Mouse (Mus musculus): ENCODE results near the gene Lcmt1.

The Lcmt1 gene

DNA sequence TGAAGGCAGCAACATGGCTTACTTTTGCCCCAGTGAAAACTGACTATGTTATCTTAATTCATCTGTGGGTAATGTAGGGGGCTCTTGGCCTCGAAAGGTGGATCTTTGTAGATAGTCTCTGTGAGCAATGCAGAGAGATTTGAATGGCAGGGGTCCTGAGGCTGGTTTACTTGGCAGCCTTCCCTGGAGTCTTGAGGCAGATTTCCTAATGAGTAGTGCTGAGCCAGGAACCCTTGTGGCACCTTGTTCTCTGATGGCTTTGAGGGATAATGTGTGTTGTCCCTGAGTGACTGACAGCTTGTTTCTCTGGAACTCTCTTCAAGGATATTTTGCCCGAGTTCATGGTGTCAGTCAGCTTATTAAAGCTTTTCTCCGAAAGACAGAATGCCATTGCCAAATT, 31.5 kb downstream of the Lcmt1 start:
- no peak for DNase-seq

DNA sequence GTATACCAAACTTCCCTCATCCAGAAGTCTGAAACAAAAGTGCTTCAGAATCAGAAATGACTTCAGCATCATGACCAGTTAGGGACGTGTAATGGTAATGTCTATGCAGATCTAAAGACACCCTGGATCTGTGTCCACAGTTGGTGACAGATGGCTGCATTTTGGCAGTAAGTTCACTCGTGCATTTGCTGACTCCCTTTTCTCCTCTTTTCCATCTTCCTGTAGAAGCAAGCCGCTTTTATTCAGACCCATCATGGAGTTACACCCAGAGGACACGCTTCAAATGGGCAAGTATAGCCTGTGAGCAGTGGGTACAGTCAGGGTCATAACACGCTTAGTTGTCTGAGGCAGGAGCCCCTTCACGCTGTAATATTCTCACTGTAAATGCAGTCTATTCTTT, 34.6 kb downstream of the Lcmt1 start:
- no peak for DNase-seq

DNA sequence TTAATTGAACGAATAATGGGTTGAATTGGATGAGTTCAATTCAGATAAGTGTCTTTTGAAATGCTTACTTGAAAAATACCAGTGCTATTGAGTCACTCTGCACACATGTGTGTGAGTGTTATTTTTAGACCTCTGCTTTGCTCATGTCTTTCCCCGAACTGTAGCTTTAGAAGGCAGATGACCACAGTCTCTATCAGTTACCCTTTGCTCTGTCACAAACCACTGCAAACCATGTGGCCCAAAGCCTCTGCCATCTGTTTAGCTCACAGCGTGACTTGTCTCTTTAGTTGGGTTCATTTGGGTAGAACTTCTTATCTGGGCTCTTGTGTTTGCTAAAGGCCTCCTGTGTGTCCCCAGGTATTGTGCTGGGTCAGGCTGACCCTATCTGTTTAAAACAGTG, 36.0 kb downstream of the Lcmt1 start:
- DNase-seq, result no peak

DNA sequence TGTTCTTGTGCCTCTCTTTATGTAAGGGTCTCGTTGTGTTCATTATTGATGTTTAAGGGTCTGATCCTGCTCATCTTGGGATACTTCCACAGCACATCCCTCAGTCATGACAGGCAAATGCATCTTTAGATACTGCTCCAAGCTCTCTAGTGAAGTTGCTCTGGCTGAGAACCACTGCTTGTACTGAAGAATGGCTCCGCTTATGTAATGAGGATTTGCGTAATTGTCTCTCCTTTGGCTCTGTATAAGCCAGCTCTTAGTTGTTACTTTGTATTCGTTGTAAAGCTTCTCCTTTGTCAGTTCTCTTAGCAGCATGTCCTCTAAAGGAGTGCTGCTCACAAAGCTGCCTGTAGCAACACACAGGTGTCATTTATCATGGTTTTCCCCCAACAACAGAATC, 37.4 kb downstream of the Lcmt1 start:
- no peak for DNase-seq

DNA sequence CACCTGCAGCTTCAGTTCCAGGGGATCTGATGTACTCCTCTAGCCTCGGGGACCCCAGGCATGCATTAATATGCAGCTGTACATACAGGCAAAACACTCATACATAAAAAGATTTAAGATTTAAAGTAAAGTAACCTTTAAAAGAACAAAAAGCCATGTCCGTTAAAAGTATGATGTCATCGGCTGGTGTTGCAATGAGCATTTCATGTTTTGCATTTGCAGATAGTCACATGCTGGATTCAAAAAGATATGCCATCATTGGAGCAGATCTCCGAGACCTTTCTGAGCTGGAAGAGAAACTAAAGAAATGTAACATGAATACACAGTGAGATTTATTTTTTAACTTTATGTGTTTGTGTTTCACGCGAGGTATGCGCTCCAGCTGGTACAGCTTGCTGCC, 40.9 kb downstream of the Lcmt1 start:
- DNase-seq, result no peak

DNA sequence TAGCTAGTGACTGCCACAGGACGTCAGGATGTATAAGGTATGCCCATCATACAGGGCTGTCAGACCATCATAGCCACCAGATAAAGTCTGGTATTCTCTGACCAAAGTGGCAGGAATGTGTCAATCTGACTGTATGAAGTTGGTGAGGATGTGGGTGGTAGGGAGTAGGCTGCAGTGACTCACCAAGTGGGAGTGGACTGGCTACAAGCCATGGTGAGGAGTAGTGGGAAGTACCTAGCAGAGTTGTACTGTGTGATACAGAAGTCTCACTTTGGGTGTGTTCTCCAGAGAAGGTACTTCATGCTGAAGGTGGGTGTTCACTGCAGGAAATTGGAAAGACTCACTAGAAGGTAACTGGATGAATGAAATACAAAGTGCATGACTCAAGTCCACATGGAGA, 41.5 kb downstream of the Lcmt1 start:
- DNase-seq, result no peak

DNA sequence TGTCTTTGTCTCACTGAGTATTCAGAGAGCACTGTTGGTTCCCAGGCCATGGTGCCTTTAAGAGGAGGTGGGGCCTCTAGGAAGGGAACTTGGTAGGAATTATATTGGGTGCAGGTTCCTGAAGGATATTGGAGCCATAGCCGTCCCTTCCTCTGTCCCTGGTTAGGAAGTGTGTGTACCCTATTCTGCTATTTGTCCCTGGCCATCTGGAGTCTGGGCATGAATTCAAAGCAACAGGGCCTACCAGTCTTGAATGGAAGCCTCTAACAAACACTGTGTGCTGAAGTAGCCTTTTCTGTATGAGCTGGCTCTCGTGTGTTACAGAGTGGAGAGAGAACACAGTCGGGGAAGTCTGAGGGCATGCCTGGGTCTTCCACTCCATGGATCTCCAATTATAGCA, 42.6 kb downstream of the Lcmt1 start:
- no peak for DNase-seq

DNA sequence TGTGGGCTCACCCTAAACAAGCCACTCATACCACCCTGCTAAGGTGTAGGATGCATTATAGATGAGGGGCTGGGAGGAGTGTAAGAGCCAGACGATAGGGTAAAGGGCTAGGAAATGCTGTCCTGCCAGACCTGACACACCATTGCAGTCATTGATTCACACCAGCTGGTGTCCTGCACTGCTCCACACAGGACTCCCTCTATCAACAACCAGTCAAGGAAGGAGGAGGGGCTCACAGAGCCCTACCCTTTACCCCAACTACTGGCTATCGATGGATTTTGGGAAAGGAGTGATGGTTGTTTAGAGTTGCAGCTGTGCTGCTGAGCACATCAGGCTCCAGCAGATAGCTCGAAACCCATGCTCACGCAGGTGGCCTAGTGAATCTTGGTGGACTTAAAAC, 47.2 kb downstream of the Lcmt1 start:
- no peak for DNase-seq

DNA sequence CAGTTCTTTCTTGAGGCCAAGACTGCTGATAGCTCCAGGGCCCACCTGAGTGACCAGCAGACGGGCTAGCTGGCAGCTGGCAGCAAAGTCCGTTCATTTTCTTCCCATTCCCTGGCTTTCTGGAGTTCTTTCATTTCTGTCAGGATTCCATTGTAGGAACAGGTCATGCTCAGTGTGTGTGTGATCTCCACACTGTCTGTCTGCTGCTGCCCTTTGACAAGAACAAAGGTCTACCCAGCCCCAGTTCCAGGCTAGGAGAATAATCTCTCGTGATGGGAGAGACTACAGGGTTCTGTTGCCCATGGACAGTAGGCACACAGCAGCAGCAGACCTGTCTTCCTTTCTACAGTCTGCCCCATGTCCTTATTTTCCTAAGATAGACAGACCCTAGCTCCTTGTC, 48.1 kb downstream of the Lcmt1 start:
- DNase-seq, result no peak

DNA sequence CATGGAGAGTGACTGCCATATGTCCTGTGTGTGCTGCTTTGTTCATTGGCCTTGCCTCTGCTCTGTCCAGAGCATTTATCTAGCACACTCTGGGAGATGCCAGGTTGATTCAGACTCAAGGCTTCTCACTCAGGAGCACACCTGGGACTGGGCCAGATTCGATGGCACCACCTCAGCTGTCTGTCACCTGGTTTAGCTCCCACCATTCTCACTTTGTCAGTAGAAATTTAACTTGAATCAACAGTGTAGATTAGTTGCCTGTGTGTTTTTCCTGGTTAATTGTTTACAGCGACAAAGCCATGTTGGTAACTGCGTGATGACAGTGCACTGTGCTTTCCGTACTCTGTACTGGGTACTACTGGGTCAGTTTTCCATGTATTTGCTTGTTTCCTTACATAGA, 50.4 kb downstream of the Lcmt1 start:
- no peak for DNase-seq

DNA sequence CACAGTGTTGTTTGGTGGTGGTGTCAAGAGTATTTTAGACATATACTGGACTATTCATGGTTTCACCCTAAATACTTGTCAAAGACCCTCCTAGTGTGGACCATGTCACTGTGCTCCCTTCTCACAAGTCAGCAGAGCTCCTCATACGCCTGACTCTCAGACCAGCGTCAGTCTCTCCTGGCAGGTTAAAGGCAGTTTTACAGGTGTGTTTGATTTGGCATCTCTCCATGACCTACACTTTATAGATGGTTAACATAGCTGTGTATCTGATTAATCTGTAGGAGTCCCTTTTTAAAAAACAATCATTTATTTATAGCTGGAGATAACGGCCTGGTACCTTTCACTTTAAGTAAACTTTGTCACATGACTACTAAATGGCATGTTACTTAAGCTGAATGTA, 52.4 kb downstream of the Lcmt1 start:
- DNase-seq, result no peak

DNA sequence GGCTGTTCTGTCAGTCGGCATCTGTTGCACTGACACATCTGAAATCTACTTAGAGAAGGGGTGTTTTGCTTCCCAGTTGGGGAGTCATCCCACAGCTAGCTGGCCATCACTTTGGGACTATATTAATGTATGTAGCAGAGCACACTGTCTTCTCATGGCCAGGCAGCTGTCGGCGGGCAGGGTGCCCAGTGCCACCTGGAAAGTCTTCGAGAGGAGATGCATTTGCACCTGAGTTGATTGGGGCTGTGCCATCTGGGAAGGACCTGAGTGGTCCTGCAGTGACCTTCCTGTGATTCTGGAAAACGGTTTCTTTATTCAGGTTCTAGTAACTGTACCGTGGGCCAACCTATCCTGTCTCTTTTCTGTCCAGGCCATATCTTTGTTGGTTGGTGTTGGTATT, 54.7 kb downstream of the Lcmt1 start:
- no peak for DNase-seq

DNA sequence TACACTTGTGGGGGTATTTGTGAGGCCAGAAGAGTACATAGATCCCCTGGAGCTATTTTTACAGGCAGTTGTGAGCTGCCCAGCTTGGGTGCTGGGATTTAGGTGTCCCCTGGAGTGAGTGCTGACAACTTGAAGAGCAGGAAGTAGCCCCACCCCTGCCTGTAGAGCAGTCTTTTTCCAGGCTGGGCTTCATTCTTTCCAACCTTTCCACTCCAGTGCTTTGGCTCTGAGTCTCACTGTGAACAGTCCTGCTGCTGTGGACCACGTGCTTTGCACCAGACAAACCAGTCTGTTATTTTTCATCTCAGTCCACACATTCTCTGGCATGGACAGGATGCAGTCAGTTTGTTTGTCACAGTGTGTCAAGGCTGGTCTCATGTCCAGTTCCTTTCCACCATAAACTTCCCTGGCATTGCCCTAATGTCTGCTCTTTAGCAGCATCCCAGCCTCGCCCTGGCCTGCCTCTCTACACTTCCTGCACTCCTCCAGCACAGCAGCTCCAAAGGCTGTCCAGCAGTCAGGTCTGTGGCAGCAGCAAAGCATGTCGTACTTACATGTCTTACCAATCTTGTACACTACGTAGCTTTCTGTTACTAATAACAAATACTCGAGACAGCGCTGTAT, 55.7 kb downstream of the Lcmt1 start:
- DNase-seq, result no peak

DNA sequence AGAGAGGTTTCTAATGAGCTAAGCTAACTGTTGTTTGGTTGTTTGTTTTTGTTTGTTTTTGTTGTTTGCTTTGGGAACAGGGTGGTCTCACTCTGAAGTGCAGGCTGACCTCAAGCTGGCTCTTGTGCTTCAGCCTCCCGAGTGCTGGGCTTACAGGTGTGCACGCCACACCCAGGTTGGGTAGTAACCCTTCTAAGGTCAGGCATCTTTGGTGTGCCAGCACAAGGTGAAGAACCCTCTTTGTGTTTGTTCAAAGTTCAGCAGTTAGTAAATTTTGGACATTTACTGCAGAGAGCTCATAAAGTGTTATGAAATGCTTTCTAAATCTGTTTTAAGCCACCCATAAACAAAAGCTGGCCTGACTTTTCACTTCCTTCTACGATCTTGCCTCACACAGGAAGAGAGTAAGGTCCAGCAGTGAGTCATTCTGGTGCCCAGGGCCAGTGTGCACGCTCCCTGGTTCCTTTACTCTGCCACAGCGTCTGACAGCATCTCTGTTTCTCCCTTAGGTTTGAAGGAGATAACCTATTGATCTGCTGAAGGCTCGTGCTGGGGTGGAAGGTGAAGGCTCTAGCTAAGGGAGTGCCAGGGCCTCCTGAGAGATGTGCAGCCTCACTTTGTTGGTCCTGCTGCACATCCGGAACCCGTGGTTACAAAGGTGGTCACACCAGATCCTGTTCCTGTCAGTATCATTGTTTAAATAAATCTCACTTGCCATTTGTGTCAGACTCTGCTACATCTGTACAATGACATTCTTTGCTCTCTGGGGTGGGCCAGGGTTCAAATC, 60.2 kb downstream of the Lcmt1 start:
- DNase-seq, result no peak

DNA sequence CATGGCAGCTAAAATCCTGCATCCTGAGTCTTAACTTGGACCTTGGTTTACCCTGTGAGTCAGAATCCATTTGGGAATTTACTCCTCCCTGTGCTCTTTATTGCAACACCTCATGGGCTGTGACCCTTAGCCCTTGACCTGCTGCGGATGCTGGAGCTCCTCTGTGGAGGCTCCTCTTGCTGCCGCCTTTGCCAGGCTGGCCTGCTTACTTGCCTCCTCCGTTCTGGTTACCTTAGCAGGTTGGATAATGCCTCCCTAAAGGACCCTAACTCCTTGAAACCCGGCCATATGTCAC, 60.8 kb downstream of the Lcmt1 start:
- DNase-seq, result no peak

DNA sequence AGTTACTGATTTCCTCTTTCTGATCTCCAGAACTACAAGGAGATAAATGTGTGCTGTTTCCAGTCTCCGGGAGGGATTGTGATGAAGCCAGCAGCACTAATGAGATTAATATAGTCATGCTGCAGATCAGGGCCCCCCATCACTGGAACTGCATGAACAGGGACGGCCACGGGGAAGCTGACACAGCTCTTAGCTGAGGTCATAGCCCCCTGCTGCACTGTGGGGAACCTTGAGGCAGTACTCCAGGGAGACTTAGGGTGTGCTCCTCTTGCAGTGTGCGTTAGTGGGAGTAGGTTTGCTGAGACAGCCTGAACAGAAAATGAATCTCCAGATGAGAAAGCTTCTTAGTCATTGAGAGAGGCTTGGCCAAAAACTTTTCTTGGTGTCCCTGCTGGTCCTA, 61.6 kb downstream of the Lcmt1 start:
- DNase-seq, result no peak

DNA sequence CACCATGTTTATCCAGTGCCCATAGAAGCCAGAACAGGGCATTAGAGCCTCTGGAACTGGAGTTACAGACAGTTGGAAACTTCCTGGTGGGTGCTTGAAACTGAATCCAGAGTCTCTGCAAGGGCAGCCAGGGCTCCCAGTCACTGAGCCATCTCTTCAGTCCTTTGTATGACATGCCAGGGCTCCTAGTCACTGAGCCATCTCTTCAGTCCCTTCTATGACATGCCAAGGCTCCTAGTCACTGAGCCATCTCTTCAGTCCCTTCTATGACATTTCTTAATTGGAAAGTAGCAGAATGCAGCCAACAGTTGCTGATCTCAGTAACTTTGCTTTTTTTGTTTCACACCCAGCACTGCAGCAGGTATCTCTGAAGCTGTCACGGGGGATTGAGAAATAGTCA, 72.5 kb downstream of the Lcmt1 start:
- no peak for DNase-seq

DNA sequence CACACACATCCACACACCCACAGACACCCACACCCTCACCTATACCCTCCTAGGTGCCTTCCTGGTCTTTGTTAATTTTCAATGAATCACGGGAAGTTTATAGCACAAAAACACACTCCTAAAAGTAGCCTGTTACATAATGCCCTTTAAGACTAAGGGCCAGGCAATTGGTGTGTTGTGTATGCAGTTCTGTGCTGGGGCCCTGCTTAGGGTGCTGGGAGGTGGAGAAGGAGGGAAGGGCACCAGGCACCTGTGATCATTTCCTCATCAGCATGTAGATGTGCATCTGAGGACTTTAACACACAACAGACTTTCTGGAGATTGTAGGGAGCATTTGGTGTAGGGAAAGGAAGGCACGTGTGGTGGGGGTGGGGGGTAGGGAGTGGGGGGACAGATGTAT, 79.2 kb downstream of the Lcmt1 start:
- no peak for DNase-seq

DNA sequence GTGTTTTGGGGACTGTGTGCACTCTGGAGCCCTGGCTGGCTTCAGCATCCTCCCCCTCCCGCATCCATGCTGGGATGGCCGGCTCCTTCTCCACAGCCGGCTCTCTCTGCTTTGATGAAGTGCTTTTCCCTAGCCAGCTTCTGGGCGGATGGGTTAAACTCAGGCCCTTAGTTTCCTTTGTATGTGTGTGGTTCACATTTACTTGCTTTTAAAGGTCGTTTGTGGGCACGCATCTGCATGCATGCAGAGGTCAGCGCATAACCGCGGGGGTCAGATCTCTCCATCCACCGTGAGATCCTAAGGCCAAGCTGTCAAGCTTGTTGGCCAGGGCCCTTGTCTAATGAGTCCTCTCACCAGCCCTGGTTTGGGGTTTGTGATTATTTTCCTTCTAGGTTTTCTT, 80.1 kb downstream of the Lcmt1 start:
- no peak for DNase-seq

DNA sequence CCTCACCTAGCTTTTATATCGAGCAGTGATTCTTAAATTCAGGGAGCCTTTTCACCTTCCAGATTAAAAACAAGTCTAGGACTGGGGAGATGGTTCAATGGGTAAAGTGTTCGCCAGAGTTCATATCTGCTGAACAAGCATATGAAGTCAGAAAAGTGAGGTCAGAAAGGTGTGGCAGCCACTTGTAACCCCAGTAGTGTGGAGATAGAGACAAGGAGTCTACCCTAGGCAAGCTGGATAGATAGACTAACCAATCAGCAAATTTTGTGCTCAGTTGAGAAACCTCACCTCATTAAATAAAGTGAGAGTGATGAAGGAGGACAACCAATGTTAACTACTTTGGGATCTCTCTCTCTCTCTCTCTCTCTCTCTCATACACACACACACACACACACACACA, 80.9 kb downstream of the Lcmt1 start:
- no peak for DNase-seq

DNA sequence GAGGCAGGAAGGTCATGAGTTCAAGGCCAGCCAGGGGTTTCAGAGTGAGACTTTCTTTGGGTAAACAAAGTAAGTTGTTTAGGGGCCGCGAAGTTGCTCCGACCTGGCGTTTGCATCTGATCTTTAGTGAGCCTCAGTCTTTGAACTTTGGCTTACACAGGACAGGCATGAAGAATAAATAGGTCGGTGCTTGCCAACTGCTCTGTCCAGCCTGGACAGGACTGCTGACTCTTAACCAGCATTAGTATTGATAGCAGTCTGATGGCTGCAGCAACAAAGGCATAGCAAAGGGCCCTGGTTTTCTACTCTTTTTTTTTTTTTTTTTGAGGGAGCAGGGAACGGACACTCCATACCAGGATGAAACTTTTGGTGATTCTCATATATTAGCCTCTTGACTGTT, 83.0 kb downstream of the Lcmt1 start:
- no peak for DNase-seq

DNA sequence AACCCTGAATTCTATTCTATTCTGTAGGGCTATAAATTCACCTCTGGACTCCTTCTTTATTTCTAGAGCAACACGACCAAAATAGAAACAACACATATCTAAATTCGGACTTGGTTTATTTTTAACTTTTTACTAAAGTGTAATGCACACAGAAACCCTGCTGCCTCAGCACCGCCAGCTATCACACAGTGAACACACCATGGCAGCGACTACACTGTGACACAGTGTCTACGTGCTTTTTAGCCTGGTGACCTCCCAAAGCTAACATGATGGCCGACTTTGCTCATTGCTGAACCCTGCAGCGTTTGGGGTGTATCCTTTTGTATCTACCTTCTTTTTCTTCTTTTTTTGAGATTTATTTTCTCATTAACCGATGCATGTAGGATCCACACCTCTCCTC, 83.5 kb downstream of the Lcmt1 start:
- DNase-seq, result no peak

DNA sequence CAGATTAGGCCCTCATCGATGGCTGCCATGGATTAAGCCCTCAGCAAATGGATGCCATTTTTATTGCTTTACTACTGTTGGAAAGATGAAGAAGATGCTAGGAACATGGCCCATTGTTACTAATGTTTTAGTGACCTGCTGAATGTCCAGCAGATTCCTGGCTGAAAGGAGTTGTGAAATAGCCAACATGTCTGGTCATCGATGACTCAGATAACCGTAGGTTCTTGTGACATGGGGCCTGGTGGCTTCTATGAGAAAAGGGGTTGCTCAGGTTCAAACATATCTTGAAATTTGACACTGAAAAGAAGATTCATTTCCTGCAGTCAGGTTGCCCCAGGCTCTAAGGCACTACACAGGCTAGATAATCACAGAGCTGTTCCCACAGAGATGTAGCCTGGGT, 85.5 kb downstream of the Lcmt1 start:
- DNase-seq, result no peak

DNA sequence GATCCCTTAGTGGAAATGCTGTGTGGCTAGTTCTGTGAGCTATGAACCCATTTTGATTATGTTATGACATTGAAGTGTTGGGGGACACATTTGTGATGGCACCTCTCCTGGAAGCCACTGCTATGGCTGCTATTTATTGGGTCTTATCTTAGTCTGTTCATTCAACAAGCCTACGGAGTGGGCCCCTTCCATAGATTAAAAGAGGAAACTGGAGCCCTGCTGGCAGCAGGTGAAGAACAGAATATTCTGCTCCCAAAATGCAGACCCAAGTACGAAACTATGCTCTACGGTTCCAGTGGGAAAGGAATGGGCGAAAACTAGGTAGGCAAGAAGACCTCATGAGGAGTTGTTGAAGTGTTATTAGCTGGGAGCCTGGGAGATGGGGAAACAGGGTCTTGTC, 88.7 kb downstream of the Lcmt1 start:
- no peak for DNase-seq

DNA sequence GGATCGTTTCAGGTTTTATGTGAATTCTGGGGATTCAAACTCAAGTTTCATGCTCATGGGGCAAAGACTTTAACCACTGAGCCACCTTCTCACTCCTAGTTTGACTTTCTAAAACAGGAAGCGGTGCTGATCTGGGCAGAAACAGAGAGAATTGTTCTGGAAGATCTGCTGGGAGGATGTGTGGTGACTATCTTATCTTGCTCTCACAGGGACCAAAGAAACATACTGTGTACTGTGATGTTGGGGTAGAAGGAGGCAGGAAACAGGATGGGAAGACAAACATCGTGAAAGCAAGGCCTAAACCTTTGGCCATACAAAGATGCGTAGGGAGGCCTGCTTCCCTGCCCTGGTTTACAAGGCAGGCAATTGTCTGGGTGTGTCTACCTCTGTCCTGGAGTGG, 89.7 kb downstream of the Lcmt1 start:
- DNase-seq, result no peak

All from right cerebral cortex, postnatal 4 days (tissue).